Mouse (Mus musculus): Measurements from ENCODE around the gene Slc35a2.

Gene Slc35a2

DNA sequence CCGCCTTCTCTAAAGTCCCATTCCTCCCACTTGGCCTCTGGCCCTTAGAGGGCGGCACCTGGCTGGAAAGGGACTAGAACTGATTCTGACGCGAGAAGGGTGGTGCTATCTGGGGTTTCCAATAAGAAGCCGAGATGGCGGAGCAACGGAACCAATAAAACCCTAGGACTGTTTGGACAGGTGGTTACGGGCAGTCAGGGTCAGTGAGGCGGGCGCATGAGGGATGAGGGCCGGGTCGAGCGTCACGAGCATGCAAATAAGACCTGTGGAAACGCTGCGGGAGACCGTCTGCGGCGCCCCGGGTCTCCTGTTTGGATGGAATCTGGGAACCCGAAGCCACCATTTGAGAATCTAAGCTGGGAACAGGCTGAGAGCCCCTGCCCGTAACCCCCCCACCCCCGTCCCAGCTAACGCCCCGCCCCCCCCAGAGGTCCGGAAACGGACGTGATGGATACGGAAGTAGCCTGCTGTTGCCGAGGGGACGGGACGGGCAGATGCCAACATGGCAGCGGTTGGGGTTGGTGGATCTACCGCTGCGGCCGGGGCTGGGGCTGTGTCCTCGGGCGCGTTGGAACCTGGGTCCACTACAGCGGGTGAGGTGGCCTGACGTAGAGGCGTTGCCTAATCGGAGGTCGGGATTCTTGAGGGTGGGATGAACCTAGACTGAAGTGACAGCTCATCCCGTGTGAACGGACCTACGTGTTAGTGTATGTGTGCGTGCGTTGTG, at the start of gene Slc35a2:
Slc35a2 (plus strand) TSS at position 188 of the 727 bp plus-strand sequence.
- peak; percentile 81 for DNase-seq (ENCODE audit: low read depth, low spot score)

DNA sequence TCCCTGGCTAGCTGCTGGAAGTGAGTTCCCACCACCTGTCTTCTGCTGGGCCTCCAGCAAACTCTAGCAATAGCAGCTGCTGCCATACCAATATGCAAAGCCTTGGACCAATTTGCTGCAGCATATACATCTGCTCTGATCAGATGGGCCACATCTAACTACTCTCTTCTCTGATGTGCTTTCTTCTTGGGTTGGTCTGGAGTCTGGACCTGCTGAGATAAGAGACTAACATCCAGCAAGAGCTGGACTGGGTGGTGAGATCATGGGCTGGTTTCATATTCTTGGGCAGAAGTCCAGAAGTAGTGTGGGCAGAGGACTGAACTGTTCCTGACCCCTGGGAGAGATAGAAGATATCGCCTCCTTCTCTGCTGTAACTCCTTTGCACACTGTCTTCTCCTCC, 46.7 kb upstream of the Slc35a2 start:
- DNase-seq (ENCODE audit: low read depth, low spot score): no peak

DNA sequence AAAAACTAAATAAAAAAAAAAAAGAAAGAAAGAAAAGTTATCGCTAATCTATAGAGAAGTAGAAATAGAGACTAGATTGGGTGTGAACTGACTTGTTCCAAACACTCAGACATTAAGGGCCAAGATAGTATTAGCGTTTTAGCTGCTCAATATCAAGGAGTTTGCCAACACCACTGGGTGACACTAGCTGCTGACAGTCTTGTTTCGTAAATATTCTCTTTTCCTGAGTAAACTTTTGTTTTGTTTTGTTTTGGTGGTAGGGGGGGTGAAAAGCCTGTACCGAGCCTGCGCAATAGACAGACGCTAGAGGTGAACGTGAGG, 43.0 kb upstream of the Slc35a2 start:
- DNase-seq (ENCODE audit: low read depth, low spot score): no peak

DNA sequence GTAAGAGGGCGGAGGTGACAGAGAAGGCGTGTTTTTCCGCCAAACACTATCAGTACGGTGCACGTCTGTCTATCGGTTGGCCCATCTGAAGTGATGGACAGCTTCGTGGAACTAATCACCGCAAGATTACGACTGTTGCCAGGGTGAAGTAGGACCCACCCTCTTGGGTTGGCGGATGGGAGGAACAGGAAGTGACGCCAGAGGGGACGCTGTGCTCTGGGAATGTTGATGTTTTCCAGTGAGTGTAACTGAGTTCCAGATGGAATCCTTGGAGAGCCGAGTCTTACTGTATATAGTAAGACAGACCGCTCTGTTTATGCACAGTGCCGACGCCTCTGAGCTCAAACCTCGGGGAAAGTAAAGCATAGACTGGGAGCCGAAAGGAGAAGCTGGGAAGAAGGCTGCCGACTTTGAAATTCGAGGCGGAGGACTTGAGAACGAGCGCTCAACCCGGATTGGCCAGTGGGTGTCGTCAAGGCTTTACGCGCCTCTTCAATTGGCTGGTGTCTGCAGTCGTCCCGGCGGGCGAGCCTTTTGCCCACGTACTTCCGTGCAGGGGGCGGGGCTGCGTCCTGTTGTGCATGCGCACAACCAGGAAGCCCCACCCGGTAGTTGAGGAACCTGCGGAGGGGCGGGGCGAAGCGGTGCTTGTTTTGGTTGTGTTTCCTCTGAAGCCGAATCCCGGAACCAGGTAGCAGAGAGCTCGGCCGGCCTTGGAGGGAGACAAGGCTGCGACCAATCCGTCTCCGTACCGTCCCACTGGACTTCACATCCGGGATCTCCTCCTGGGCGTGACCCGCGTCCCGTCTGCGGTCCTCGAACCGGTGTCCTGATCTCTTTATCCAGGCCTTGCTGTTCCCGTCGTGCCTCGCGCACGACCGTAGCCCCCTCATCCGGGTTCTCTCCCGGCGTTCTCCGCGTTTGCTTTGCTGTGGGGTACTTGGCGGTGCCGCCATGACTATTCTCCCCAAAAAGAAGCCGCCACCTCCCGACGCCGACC, 42.4 kb upstream of the Slc35a2 start, which contains the start of gene Otud5:
Otud5 (plus strand) TSS at position 202 of the 1,000 bp plus-strand sequence.
- DNase-seq (ENCODE audit: low read depth, low spot score): peak; percentile 99

DNA sequence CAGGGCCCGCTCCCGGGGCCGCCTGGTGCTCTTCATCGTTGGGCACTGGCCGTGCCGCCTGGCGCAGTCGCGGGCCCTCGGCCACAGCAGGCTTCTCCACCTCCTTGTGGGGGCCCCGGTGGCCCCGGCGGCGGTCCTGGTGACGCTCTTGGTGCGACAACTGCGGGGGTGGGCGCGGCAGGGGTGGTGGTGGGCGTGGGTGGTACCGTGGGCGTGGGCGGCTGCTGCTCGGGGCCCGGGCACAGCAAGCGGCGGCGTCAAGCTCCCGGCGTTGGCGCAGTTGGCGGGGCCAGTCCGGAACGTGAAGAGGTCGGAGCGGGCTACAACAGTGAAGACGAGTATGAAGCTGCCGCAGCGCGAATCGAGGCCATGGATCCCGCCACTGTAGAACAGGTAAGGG, 41.5 kb upstream of the Slc35a2 start:
- peak; percentile 56 for DNase-seq (ENCODE audit: low read depth, low spot score)

DNA sequence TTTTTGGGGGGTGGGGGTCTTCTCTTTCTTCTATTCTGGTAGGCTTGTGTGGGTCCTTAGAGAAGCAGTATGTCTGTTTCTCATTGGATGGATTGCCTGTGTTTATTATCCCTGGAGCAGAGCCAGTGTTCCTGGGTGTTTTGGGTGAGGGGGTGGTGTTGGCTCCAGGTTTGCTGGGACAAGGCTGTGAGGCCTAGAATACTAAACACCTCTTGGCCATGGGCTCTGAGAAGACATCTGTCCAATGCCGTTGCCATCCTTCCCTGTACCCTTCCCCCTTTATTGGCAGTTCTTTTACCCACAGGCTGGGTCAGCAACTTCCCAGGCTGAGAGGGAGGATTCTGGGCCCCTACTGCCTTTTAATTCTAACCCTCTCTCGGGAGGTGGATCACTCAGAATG, 36.0 kb upstream of the Slc35a2 start:
- no peak for DNase-seq (ENCODE audit: low read depth, low spot score)

DNA sequence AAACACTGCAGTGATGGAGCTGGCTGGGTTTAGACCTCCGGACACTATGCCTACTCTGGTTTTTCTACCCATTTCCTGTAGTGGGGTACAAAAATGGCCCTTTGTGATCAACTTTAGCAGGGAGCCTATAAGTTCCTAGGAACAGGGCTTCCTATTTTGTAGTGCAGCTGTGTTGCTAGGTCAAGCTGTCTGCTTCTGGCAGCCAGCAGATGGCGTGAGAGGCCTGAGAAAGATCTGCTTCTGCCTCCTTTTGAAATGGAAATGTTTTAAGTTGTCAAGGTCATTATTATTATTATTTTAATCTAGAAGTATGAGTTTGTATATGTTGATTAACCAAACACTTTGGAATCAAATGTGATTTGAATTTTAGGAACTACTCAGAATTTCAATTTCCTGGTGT, 29.2 kb upstream of the Slc35a2 start:
- DNase-seq (ENCODE audit: low read depth, low spot score): peak; percentile 64

DNA sequence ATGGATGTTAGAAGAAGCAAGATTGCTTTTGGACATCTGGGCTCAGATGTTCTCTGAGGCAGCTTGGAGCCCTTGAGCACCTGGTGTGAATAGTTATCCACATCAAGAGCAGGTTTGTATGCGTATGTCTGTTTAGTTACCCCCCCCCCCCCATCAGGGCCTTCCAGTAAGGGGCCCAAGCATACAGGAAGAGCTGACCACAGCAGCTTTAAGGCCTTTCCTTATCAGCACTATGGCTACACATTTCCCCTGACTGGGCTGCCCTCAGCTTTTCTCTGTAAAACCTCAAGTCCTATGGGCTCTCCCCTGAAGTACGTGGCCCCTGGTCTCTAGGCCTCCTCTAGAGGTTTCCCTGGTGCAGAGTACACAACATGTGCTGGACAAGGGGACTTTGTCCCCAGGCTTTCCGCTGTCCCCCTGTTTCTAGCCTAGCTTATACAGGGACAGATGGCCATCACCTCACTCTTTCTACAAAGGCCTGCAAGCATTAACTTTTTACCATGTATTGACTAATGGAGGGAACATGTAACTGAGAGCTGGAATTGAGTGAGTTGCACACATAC, 24.6 kb upstream of the Slc35a2 start:
- no peak for DNase-seq (ENCODE audit: low read depth, low spot score)

DNA sequence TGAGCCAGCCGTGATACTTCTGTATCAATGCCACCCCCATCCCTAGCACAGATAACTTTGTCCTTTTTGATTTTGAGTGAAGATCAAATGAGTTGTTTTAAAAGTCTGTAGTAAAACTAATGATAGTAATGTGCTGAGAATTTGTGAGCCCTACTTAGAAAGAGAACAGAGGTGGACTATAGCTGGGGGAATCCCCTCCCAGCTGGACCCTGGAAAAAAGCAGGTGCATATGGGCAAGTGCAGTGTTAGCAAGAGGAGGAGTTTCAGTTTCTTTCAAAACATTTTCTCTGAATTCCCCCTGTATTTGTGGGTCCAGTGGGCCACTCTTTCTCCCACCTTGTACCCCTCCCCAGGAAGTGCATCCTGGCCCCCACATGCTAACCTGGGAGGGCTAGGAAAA, 20.6 kb upstream of the Slc35a2 start:
- DNase-seq (ENCODE audit: low read depth, low spot score): no peak

DNA sequence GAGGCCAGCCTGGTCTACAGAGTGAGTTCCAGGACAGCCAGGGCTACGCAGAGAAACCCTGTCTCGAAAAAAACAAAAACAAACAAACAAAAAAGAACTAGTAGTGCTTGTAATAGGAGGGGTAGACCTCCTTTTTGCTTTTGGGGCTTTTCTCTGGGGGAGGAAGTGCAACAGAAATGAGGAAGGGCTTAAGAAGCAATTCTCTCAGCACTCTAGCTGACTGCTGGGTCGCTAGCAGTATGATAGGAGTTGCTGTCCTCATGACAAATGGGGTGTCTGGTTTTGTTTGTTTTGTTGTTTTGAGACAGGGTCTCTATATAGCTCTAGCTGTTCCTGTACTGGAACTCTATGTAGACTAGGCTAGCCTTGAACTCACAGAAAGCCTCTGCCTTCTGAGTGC, 19.3 kb upstream of the Slc35a2 start:
- no peak for DNase-seq (ENCODE audit: low read depth, low spot score)

DNA sequence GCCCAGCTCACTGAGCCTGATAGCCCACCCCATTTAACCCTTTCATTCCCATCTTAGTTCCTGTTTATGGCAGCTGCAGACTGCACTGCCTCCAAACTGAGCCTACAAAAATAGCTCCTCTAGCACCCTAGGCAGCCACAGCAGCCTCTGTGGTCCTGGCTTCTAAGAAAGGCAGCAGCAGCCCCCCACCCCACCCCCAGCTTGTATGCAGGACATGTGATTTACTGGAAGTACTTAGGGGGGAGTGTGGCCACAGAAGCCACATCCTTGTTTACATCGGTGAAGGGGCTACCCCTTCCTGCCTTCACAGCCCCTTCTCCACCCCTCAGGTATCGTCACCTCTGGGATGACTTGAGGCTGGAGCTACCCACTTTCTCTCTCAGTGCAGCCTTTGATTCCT, 18.5 kb upstream of the Slc35a2 start:
- peak; percentile 86 for DNase-seq (ENCODE audit: low read depth, low spot score)

DNA sequence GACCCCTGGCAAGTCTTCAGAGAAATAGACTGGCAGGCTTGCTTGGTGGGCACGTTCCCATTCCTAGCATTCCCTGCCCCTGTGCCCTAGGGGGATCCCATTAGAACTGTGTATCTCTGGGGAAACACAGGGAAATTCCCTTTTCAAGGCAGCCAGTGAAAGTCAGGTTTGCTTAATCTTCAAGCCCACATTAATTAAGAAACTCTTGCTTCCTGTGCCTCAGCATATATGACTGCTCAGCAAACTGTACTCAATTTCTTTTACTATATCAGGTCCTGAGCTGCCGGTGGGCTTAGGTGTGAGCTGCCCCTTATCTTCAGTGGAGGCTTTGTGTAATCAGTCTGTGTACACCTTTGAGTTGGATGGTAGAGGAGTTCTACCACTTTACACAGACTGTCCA, 18.0 kb upstream of the Slc35a2 start:
- DNase-seq (ENCODE audit: low read depth, low spot score): peak; percentile 58

DNA sequence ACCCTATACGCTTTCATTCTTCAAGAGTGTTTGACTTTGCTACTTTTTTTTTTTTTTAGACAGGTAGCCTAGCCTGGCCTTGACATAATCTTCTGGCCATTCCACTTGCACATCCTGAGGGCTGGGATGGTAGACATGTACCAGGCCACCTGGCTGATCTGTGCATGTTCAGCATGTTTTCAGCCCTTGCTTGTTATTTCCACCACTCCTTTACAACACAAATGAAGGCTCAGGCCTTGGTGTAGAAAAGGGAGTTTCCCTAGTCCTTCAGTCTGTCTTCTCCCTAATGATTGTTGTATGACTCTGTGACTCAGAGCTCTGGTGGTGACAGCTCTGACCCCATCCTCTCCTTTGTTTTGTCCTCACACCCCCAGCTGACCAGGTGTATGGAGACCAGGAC, 16.7 kb upstream of the Slc35a2 start:
- no peak for DNase-seq (ENCODE audit: low read depth, low spot score)

DNA sequence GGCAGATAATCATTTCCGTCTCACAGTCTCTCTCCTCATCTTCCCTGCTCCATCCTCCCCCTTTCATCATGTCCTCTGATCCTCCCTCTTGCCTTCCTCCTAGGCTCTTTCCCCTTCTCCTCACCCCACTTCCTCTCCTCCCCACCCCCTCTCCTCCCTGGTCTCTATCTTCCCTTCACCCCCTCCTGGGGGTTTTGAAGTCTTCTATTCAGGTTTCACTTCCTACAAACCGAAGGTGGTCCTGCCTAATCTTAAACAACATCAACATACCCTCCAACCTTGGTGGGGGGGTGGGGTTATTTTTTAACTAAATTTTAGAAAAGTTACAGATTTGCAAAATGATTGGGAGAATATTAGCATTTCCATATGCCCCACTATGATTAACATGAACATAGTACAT, 15.3 kb upstream of the Slc35a2 start:
- no peak for DNase-seq (ENCODE audit: low read depth, low spot score)

DNA sequence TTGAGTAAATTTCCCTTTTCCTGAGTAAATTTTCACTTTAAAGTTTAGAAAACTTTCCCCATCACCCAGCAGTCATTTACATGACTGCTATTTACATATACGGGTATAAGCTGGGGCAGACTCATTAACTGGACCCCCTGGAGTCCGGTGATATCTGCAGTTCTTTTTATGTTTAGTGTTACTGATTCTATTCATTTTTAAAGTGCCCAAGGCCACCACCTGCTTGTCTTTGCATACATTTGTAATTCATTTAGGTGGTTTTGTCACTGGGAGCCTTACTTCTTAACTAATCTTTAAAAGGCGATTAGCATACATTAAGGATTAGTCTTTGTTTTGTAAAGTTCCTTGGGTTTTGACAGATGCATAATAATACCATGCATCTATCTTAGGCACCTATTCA, 14.0 kb upstream of the Slc35a2 start:
- DNase-seq (ENCODE audit: low read depth, low spot score): no peak

DNA sequence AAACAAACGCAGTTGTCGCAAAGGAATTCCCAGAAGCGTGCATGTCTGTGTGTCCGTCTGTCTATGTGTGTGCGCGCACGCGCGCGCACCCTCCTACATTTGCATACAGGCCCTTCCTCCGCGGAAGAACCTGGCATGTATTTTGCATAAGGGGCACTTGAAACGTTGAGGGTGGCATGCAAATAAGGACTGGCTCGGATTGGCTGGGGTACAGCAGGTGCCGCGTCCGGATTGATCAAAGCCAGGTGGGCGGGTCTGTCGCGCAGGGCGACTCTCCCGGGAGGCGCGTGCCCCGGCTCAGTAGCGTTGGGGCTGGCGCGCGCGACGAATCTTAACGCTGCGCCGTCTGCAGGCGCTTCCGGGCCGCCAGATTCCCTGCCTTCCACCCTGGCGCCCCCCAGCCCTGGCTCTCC, 5.8 kb upstream of the Slc35a2 start, which contains the start of gene Pim2:
Pim2 (plus strand) TSS at position 256 of the 413 bp plus-strand sequence.
- peak; percentile 95 for DNase-seq (ENCODE audit: low read depth, low spot score)

DNA sequence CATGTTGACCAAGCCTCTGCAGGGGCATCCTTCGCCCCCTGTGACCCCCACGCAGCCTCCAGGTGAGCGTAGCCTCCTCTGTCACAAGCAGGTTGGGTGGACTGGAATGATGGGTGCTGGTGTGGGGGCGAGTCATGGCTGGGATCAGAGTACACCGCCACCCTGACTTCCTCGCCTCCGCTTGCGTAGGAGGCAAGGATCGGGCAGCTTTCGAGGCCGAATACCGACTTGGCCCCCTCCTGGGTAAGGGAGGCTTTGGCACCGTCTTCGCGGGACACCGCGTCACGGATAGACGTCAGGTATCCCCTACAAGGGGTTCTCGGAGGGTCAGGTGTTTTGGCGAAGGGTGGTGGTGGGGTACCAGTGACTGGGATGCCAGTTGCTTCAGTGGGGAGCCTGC, 5.3 kb upstream of the Slc35a2 start:
- peak; percentile 61 for DNase-seq (ENCODE audit: low read depth, low spot score)

DNA sequence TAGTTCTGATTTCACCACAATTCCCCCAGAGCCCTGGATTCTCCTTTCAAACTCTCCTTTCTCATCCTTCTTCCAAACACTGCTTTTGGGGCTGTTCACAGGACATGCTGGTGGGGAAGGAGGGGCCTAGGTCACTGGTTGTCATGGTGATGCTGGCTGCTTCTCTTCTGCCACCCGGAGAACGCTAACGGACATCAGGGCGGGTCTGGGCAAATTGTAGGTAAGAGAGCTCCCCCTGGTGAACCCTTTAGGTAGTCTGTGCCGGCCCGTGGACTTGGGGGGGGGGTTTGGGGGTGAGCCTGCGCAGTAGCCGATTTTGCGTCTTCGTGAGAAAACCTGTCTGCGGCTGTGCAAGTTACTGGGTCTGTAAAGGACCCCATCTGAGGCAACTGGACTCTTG, 4.0 kb upstream of the Slc35a2 start:
- peak; percentile 83 for DNase-seq (ENCODE audit: low read depth, low spot score)

DNA sequence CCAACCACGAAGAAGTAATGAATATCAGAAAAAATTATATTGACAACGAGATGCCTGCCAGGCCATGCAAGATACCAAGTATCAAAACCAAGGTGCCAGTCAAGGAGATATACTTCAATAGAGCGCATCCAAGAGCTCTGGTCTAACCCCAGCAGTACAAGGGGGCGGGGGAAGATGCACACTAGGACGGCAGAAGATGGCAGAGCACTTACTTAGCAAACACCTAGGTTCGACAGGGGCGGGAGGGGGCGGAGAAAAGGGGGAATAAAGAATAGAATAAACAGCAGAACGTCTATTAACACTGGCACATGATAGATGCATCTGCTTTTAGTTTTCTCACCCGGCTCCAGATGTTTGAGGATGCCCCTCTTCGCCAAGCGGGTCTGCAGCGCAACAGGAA, 14.4 kb downstream of the Slc35a2 start:
- DNase-seq (ENCODE audit: low read depth, low spot score): no peak

DNA sequence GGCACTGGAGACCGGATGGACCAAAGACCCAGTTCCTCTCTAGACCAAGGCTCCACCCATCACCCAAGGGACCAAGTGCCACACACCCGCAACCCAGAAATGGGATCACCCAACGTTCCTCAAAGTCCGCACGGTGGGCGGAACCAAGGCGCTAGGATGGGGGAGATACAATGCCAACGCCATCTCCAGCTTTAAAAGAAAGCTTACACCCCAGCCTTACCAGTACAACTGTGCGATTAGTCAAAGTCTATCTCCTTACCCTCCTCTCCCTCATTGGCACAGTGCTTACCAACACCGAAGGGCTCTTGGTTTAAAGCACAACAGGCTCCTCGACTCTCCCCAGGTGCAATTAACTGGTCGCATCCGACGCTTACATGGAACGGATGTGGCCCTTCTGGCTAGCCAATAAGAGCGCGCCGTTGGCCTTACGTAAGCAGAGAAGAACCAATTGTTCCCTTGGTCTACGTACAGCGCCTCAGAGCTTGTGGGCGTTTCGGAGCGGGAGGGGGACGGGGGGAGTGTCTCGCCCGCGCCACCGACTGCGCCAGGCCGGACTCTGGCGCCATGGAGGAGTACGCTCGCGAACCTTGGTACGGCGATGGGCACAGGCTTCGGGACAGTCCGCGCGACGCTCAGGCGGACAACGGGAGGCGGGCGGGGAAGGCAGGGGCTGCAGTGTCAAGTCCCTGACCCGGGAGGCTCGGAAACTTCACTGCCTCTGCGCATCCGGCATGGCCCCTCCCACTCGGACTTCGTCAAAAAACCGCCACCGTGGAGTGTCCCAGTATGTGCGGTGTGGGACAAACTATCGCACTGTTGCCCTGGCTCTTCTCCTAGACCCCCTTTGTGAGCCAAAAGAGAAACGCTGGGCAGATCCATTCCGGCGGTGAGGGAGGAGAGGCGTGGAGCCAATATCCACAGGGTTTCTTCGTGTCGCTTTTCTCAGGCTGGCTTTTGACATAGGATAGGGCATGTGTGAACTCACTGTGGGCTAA, 15.3 kb downstream of the Slc35a2 start, which contains the start of the genes Pqbp1 and Timm17b:
Pqbp1 (minus strand) TSS at position 390 of the 995 bp plus-strand sequence.
Timm17b (plus strand) TSS at position 478 of the 995 bp plus-strand sequence.
- DNase-seq (ENCODE audit: low read depth, low spot score): peak; percentile 94

DNA sequence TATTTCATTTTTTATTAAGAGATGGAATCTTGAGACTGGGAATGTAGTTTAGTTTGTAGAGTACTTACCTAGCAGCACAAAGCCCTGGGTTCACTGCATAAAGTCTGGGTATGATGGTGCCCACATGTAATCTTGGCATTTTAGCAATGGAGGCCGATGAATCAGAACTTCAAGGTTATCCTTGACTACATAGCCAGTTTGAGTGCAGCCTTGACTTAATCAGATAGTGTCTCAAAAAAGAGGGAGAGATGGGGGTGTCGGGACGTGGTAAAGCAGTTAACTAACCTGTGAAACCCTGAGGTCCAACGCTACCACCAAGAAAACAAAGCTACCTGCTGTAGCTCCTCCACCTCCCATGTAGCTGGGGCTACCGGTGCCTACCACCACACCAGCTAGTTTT, 20.6 kb downstream of the Slc35a2 start:
- no peak for DNase-seq (ENCODE audit: low read depth, low spot score)
